Mouse (Mus musculus) kidney, adult 11 months (tissue): ENCODE data around the gene Gm28047.

Experiments used
- DNase-seq: peaks from one replicate; pipeline ENCODE4 v3.0.0; 2022

Gm28047 gene

DNA sequence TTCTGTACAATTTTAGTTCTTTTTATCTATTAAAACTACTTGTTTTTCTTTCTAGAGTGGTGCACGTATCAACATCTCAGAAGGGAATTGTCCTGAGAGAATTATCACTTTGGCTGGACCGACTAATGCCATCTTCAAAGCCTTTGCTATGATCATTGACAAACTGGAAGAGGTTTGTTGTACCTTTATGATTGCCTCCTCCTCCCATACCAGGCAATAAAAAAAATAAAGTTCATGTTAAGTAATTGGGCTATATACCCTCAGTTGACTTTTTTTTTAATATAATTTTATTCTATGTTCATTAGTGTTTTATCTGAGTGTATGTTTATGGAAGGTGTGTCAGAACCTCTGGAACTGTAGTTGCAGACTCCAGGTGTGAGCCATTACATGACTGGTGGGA lies 150.3 kb downstream of the Gm28047 start:
- no peak for DNase-seq
